Mouse (Mus musculus) spleen, adult 2 months (tissue): Measurements from ENCODE around the gene Polg2. TPM values are rescaled to one million over a fixed set of nuclear protein-coding genes. Genes with fewer than 3 reads are reported as not detected.

Experiments
- DNase-seq, 2 experiments: peaks; one replicate each; pipeline versions ENCODE4 v3.0.0 to v3.0.0-alpha.2; 2012 to 2021; ENCODE audit warnings: low spot score in 2 of 2, low read depth in 1 of 2
- H3K27ac ChIP-seq: fragments of 200-500 bp; 2 replicates; pipeline ENCODE4 v1.5.1; 2012; ENCODE audit warnings: low read length, inconsistent platforms; ENCODE audit not compliant: insufficient read depth
- H3K27me3 ChIP-seq: fragments of 200-500 bp; 2 replicates; pipeline ENCODE4 v1.6.1; 2012; ENCODE audit warnings: mild to moderate bottlenecking, moderate library complexity, low read length, inconsistent platforms; ENCODE audit not compliant: control insufficient read depth, insufficient read depth
- H3K36me3 ChIP-seq: fragments of 200-500 bp; 2 replicates; pipeline ENCODE4 v1.6.1; 2012; ENCODE audit warnings: mild to moderate bottlenecking, low read length, inconsistent platforms; ENCODE audit not compliant: control insufficient read depth, insufficient read depth
- H3K4me1 ChIP-seq: fragments of 200-500 bp; 2 replicates; pipeline ENCODE4 v1.6.1; 2011; ENCODE audit warnings: inconsistent platforms; ENCODE audit not compliant: control insufficient read depth, insufficient read depth, insufficient read length
- H3K4me3 ChIP-seq: fragments of 200-500 bp; 2 replicates; pipeline ENCODE4 v1.5.1; 2011; ENCODE audit warnings: mild to moderate bottlenecking, inconsistent platforms; ENCODE audit not compliant: insufficient read depth, insufficient read length; ENCODE audit errors: extremely low read depth
- CTCF ChIP-seq: fragments of 200-500 bp; IDR thresholded peaks from 2 replicates; pipeline ENCODE4 v1.5.1; 2011; ENCODE audit warnings: mild to moderate bottlenecking, inconsistent platforms; ENCODE audit not compliant: insufficient read depth, insufficient read length, insufficient replicate concordance; ENCODE audit errors: extremely low read depth
- POLR2A ChIP-seq: fragments of 200-500 bp; IDR thresholded peaks from 2 replicates; pipeline ENCODE4 v1.6.1; 2011; ENCODE audit warnings: low read depth, low read length, inconsistent platforms
- WGBS: fragments of 180-500 bp; shearing (Covaris S2); methylation state at CpG from one replicate; pipeline ENCODE4 v1.1.7; 2018; 5-methylcytosine and 5-hydroxymethylcytosine counted together
- polyA plus RNA-seq: library from polyadenylated mRNA; depleted of rRNA; stranded (reverse); fragments of >200 nt; gene quantifications from 2 replicates; pipeline ENCODE4 v1.2.3, GENCODE M21; 2012

Polg2 gene
- polyA plus RNA-seq, 1 experiment, result 7.2 TPM

- H3K4me3 ChIP-seq, result no peak overlapping the region
- H3K4me1 ChIP-seq, result no peaks in the 10 kb centered on the region
- no peak for DNase-seq
- no peaks in the 10 kb centered on the region for H3K27me3 ChIP-seq
- H3K27ac ChIP-seq, result no peak overlapping the region
- H3K36me3 ChIP-seq, result peaks cover 35% of the 10 kb centered on the region
- no peak for TF ChIP-seq POLR2A
- no peak for TF ChIP-seq CTCF
- 80% methylated on average over 7 of the region's 7 CpGs for WGBS
Observed at GRCm38 (mm10) chr11:106778132-106778531, 1.2 kb downstream of the Polg2 start.

- Histone ChIP-seq H3K27ac (no peak overlapping the region), H3K4me3 (no peak overlapping the region), H3K4me1 (no peaks in the 10 kb centered on the region), H3K27me3 (no peaks in the 10 kb centered on the region), H3K36me3 (peaks cover 32% of the 10 kb centered on the region)
- DNase-seq, result no peak
- TF ChIP-seq POLR2A (no peak), CTCF (no peak)
- WGBS, result 88% methylated on average over 3 of the region's 3 CpGs
Observed at GRCm38 (mm10) chr11:106777395-106777794, 1.9 kb downstream of the Polg2 start.

GRCm38 (mm10) chr11:106776960-106777359 lies 2.4 kb downstream of the Polg2 start:
- DNase-seq, result no peak
- H3K4me3 ChIP-seq, result no peak overlapping the region
- TF ChIP-seq CTCF, result no peak
- TF ChIP-seq POLR2A, result no peak
- H3K36me3 ChIP-seq, result peaks cover 33% of the 10 kb centered on the region
- no peaks in the 10 kb centered on the region for H3K4me1 ChIP-seq
- WGBS, result 88% methylated on average over 4 of the region's 4 CpGs
- H3K27me3 ChIP-seq, result no peaks in the 10 kb centered on the region
- no peak overlapping the region for H3K27ac ChIP-seq

- Histone ChIP-seq H3K4me1 (no peaks in the 10 kb centered on the region), H3K36me3 (peaks cover 34% of the 10 kb centered on the region), H3K4me3 (no peak overlapping the region), H3K27ac (no peak overlapping the region), H3K27me3 (no peaks in the 10 kb centered on the region)
- DNase-seq, result no peak
- TF ChIP-seq CTCF (no peak), POLR2A (no peak)
- WGBS, result 96% methylated on average over 9 of the region's 9 CpGs
Observed at GRCm38 (mm10) chr11:106773061-106773460, 6.3 kb downstream of the Polg2 start.

GRCm38 (mm10) chr11:106770195-106770974 lies 9.0 kb downstream of the Polg2 start:
- TF ChIP-seq POLR2A (no peak), CTCF (peak; percentile 51; the same call in 1 of the 2 replicates)
- WGBS, result 80% methylated on average over 9 of the region's 9 CpGs
- H3K27me3 ChIP-seq, result no peaks in the 10 kb centered on the region
- no peak overlapping the region for H3K27ac ChIP-seq
- H3K36me3 ChIP-seq, result peaks cover 34% of the 10 kb centered on the region
- H3K4me1 ChIP-seq, result no peaks in the 10 kb centered on the region
- H3K4me3 ChIP-seq, result no peak overlapping the region
- DNase-seq, result peak in 1 of 2 experiments; percentile 46

- no peak for TF ChIP-seq POLR2A
- TF ChIP-seq CTCF, result no peak
- H3K27ac ChIP-seq, result no peak overlapping the region
- H3K4me1 ChIP-seq, result peaks cover 13% of the 10 kb centered on the region; the same call in 1 of the 2 replicates
- no peak overlapping the region for H3K4me3 ChIP-seq
- peaks cover 18% of the 10 kb centered on the region; the same call in 1 of the 2 replicates for H3K36me3 ChIP-seq
- DNase-seq, result no peak
- WGBS, result 96% methylated on average over 4 of the region's 4 CpGs
- no peaks in the 10 kb centered on the region for H3K27me3 ChIP-seq
Observed at GRCm38 (mm10) chr11:106767516-106767915, 11.8 kb downstream of the Polg2 start.

GRCm38 (mm10) chr11:106766611-106767162 lies 12.7 kb downstream of the Polg2 start:
- TF ChIP-seq CTCF, result no peak
- no peak for TF ChIP-seq POLR2A
- H3K36me3 ChIP-seq, result peaks cover 15% of the 10 kb centered on the region; the same call in 1 of the 2 replicates
- H3K4me1 ChIP-seq, result peaks cover 18% of the 10 kb centered on the region; the same call in 1 of the 2 replicates
- no peak for DNase-seq
- H3K27me3 ChIP-seq, result no peaks in the 10 kb centered on the region
- WGBS, result 84% methylated on average over 4 of the region's 4 CpGs
- no peak overlapping the region for H3K27ac ChIP-seq
- H3K4me3 ChIP-seq, result no peak overlapping the region
